ENCODE assay signal across 7 mouse cellular contexts in the genomic region with DNA sequence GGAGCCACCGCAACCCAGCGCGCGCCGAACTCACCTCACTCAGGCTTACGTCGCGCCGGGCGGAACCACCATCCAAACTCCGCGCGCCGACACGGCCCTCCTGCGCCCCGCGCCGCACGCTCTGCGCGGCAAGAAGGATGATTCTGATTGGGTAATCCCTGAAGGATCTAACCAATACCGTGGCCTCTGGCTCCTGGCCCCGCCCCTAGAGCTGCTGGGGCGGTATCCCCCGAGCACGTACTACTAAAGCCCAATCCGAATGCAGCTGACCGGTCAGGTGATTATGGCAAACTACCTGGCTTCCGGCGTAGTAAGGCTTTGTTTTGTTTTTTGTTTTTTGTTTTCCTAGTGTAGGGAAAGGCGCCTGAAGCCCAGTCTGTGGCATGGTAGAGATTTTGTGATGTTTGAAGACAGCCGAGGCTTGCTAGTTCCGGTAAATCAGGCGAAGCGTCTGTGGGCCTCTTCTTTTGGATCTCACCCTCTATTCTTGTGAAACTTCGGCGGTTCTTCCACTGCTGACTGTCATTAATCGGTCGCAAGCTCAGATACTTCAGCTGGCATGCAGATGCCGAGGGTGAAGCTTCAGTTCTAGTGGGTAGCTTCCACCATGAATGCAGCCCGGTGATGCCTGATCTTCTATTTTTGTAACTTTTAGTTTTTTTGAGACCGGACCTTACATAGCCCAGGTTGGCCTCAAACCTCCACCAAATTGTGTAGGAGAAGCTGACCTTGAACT. TPM values are rescaled to one million over a fixed set of nuclear protein-coding genes. Genes with fewer than 3 reads are reported as not detected.
DNase-seq lines count a peak whose midpoint lies in the region; ATAC-seq lines count a peak whose summit lies in the region.

A gene (minus strand): TSS at position 111 of the 736 bp plus-strand sequence.

- peak; percentile 96 for DNase-seq in adrenal gland, postnatal 25 days
- peak; percentile 100 for DNase-seq in heart, adult 11 months
- peak; percentile 96 for DNase-seq in kidney, adult 18-20 months
- peak; percentile 97 for DNase-seq in limb, embryonic 11.5 days (ENCODE audit: low spot score)
- peak; percentile 99 for DNase-seq in midbrain, embryonic 14.5 days
- peak; percentile 90 to 93 for DNase-seq in spleen, adult 18-20 months

- peak; percentile 99 for ATAC-seq in embryonic facial prominence, embryonic 12.5 days (ENCODE audit: insufficient number of reproducible peaks, insufficient read depth, low FRiP score, low TSS enrichment)
- ATAC-seq in limb, embryonic 11.5 days (ENCODE audit: insufficient number of reproducible peaks, low FRiP score, low TSS enrichment, low read depth): peak; percentile 100
- ATAC-seq in midbrain, embryonic 14.5 days (ENCODE audit: low FRiP score, low TSS enrichment): peak; percentile 100

- H3K9me3 ChIP-seq in embryonic facial prominence, embryonic 12.5 days: no peaks in the 10 kb centered on the region
- no peaks in the 10 kb centered on the region for H3K9me3 ChIP-seq in limb, embryonic 11.5 days (ENCODE audit: control insufficient read depth, low read length)
- H3K9me3 ChIP-seq in midbrain, embryonic 14.5 days (ENCODE audit: control insufficient read depth, low read length): no peaks in the 10 kb centered on the region

- H3K4me3 ChIP-seq in embryonic facial prominence, embryonic 12.5 days: peak within 1 kb of the TSS; percentile 56
- peak within 1 kb of the TSS; percentile 69 for H3K4me3 ChIP-seq in limb, embryonic 11.5 days (ENCODE audit: low read depth, low read length)
- peak within 1 kb of the TSS; percentile 78 for H3K4me3 ChIP-seq in midbrain, embryonic 14.5 days (replicated peaks; ENCODE audit: low read depth, low read length)

- H3K36me3 ChIP-seq in embryonic facial prominence, embryonic 12.5 days: no peaks in the 10 kb centered on the region
- no peaks in the 10 kb centered on the region; the same call in 1 of the 2 replicates for H3K36me3 ChIP-seq in limb, embryonic 11.5 days (ENCODE audit: control insufficient read depth, insufficient read depth, low read length)
- no peaks in the 10 kb centered on the region for H3K36me3 ChIP-seq in midbrain, embryonic 14.5 days (ENCODE audit: control insufficient read depth, insufficient read depth, low read length)

- peak within 1 kb of the TSS; percentile 74 for H3K9ac ChIP-seq in embryonic facial prominence, embryonic 12.5 days
- peak within 1 kb of the TSS; percentile 86 for H3K9ac ChIP-seq in limb, embryonic 11.5 days (ENCODE audit: low read length)
- peak within 1 kb of the TSS; percentile 67 for H3K9ac ChIP-seq in midbrain, embryonic 14.5 days (replicated peaks; ENCODE audit: low read length)

- H3K4me2 ChIP-seq in embryonic facial prominence, embryonic 12.5 days (replicated peaks): peak within 1 kb of the TSS; percentile 95
- H3K4me2 ChIP-seq in limb, embryonic 11.5 days (ENCODE audit: low read depth, severe bottlenecking): peak within 1 kb of the TSS; percentile 92
- H3K4me2 ChIP-seq in midbrain, embryonic 14.5 days (ENCODE audit: low read length): peak within 1 kb of the TSS; percentile 98

- H3K27me3 ChIP-seq in embryonic facial prominence, embryonic 12.5 days: no peaks in the 10 kb centered on the region
- H3K27me3 ChIP-seq in limb, embryonic 11.5 days (ENCODE audit: control insufficient read depth, insufficient read depth, low read length): no peaks in the 10 kb centered on the region
- no peaks in the 10 kb centered on the region for H3K27me3 ChIP-seq in midbrain, embryonic 14.5 days (ENCODE audit: control insufficient read depth, insufficient read depth, low read length)

- peaks cover 14% of the 10 kb centered on the region for H3K4me1 ChIP-seq in embryonic facial prominence, embryonic 12.5 days
- H3K4me1 ChIP-seq in limb, embryonic 11.5 days (ENCODE audit: control insufficient read depth, insufficient read depth, low read length): peaks cover 3% of the 10 kb centered on the region
- peaks cover 5% of the 10 kb centered on the region; the same call in 1 of the 2 replicates for H3K4me1 ChIP-seq in midbrain, embryonic 14.5 days (ENCODE audit: control insufficient read depth, insufficient read depth, low read length)

- peak within 1 kb of the TSS; percentile 75 for H3K27ac ChIP-seq in embryonic facial prominence, embryonic 12.5 days
- H3K27ac ChIP-seq in limb, embryonic 11.5 days (replicated peaks; ENCODE audit: low read depth, low read length): peak within 1 kb of the TSS; percentile 56
- H3K27ac ChIP-seq in midbrain, embryonic 14.5 days (replicated peaks; ENCODE audit: low read depth, low read length): peak within 1 kb of the TSS; percentile 86

- WGBS in embryonic facial prominence, embryonic 12.5 days: under 1% methylated on average over 43 of the region's 43 CpGs
- WGBS in limb, embryonic 11.5 days: under 1% methylated on average over 43 of the region's 43 CpGs
- WGBS in midbrain, embryonic 14.5 days: under 1% methylated on average over 43 of the region's 43 CpGs

RNA-seq across cellular contexts. Expression of the gene that starts here (rescaled TPM):
- total RNA-seq in adrenal gland, postnatal 25 days (2021): 6.6 and 10.5 TPM in 2 replicates
- 36.2 and 37.6 TPM in 2 replicates for polyA plus RNA-seq in embryonic facial prominence, embryonic 12.5 days (2016; fragmentation: Nextera tagmentation; extraction: Ambion mirVana)
- polyA plus RNA-seq in limb, embryonic 11.5 days (2014; fragmentation: Nextera tagmentation; extraction: Ambion mirVana): 51.8 and 59.0 TPM in 2 replicates
- 7.5 and 12.9 TPM in 2 replicates for polyA plus RNA-seq in midbrain, embryonic 14.5 days (2014; fragmentation: Nextera tagmentation; extraction: Ambion mirVana)

Comparison
In these comparisons a context has a peak if more than half of its experiments do, and no peak if none do; other contexts are left out.
1. Peak in every context shown above with its lines: DNase-seq, ATAC-seq, H3K4me3 ChIP-seq and H3K27ac ChIP-seq.